Mouse (Mus musculus): Measurements from ENCODE around the gene Lamb1. TPM values are rescaled to one million over a fixed set of nuclear protein-coding genes. Genes with fewer than 3 reads are reported as not detected.

The Lamb1 gene
- total RNA-seq (2014; rRNA removed), result 7.3 TPM in 2 replicates
- polyA plus RNA-seq (2012; rRNA removed), result 2.7 and 2.8 TPM in 2 replicates

GRCm38 (mm10) chr12:31265005-31265721, at the start of gene Lamb1:
Gene Lamb1 (plus strand): TSS chr12:31265234.
- Histone ChIP-seq H3K27me3 (ENCODE audit: control insufficient read depth, insufficient read depth, low read length) (peaks cover 4% of the 10 kb centered on the region; the same call in 1 of the 2 replicates), H3K4me3 (ENCODE audit: insufficient read depth, low read depth, low read length) (peak within 1 kb of the TSS; percentile 35), H3K79me2 (ENCODE audit: control insufficient read depth, insufficient read depth, low read length) (no peaks in the 10 kb centered on the region), H3K27ac (replicated peaks; ENCODE audit: insufficient read depth, low read depth, low read length) (no peak within 1 kb of the TSS), H3K36me3 (ENCODE audit: control insufficient read depth, insufficient read depth, low read length) (no peaks in the 10 kb centered on the region), H3K9ac (ENCODE audit: low read depth, low read length) (no peak within 1 kb of the TSS), H3K4me1 (ENCODE audit: control insufficient read depth, insufficient read depth, low read length) (no peaks in the 10 kb centered on the region; the same call in 1 of the 2 replicates)
- DNase-seq (ENCODE audit: extremely low read depth, low read depth, low spot score), result no peak
- no peak for TF ChIP-seq CTCF (IDR thresholded peaks at IDR 0.05; ENCODE audit: low read depth, low read length)
- TF ChIP-seq POLR2A (IDR thresholded peaks at IDR 0.05; ENCODE audit: extremely low read depth, insufficient read depth, low read length), result no peak
- 4% methylated on average over 39 of the region's 39 CpGs for WGBS

- no peak for DNase-seq (ENCODE audit: extremely low read depth, low read depth, low spot score)
- TF ChIP-seq CTCF (IDR thresholded peaks at IDR 0.05; ENCODE audit: low read depth, low read length), result no peak
Observed at GRCm38 (mm10) chr12:31217232-31217631, 47.8 kb upstream of the Lamb1 start.

GRCm38 (mm10) chr12:31218774-31219173, 46.3 kb upstream of the Lamb1 start:
- peak; percentile 3 for DNase-seq (ENCODE audit: extremely low read depth, low read depth, low spot score)
- H3K79me2 ChIP-seq (ENCODE audit: control insufficient read depth, insufficient read depth, low read length), result no peaks in the 10 kb centered on the region

More at GRCm38 (mm10) chr12:31217232-31217631, 47.8 kb upstream of the Lamb1 start:
- no peaks in the 10 kb centered on the region for H3K27me3 ChIP-seq (ENCODE audit: control insufficient read depth, insufficient read depth, low read length)
- no peak overlapping the region for H3K4me3 ChIP-seq (ENCODE audit: insufficient read depth, low read depth, low read length)
- H3K9ac ChIP-seq (ENCODE audit: low read depth, low read length), result no peak overlapping the region
- 93% methylated on average over 5 of the region's 5 CpGs for WGBS
- H3K79me2 ChIP-seq (ENCODE audit: control insufficient read depth, insufficient read depth, low read length), result no peaks in the 10 kb centered on the region
- no peaks in the 10 kb centered on the region for H3K4me1 ChIP-seq (ENCODE audit: control insufficient read depth, insufficient read depth, low read length)
- H3K27ac ChIP-seq (replicated peaks; ENCODE audit: insufficient read depth, low read depth, low read length), result no peak overlapping the region
- H3K36me3 ChIP-seq (ENCODE audit: control insufficient read depth, insufficient read depth, low read length), result no peaks in the 10 kb centered on the region

GRCm38 (mm10) chr12:31221522-31221921, 43.5 kb upstream of the Lamb1 start:
- TF ChIP-seq POLR2A (IDR thresholded peaks at IDR 0.05; ENCODE audit: extremely low read depth, insufficient read depth, low read length) (no peak), CTCF (IDR thresholded peaks at IDR 0.05; ENCODE audit: low read depth, low read length) (no peak)
- no peaks in the 10 kb centered on the region for H3K27me3 ChIP-seq (ENCODE audit: control insufficient read depth, insufficient read depth, low read length)
- WGBS, result 67% methylated on average over 6 of the region's 6 CpGs
- H3K27ac ChIP-seq (replicated peaks; ENCODE audit: insufficient read depth, low read depth, low read length), result no peak overlapping the region
- no peaks in the 10 kb centered on the region for H3K79me2 ChIP-seq (ENCODE audit: control insufficient read depth, insufficient read depth, low read length)
- DNase-seq (ENCODE audit: extremely low read depth, low read depth, low spot score), result no peak
- H3K36me3 ChIP-seq (ENCODE audit: control insufficient read depth, insufficient read depth, low read length), result no peaks in the 10 kb centered on the region
- H3K9ac ChIP-seq (ENCODE audit: low read depth, low read length), result no peak overlapping the region
- H3K4me3 ChIP-seq (ENCODE audit: insufficient read depth, low read depth, low read length), result no peak overlapping the region
- no peaks in the 10 kb centered on the region for H3K4me1 ChIP-seq (ENCODE audit: control insufficient read depth, insufficient read depth, low read length)

More at GRCm38 (mm10) chr12:31218774-31219173, 46.3 kb upstream of the Lamb1 start:
- Histone ChIP-seq H3K27me3 (ENCODE audit: control insufficient read depth, insufficient read depth, low read length) (no peaks in the 10 kb centered on the region), H3K4me3 (ENCODE audit: insufficient read depth, low read depth, low read length) (no peak overlapping the region), H3K27ac (replicated peaks; ENCODE audit: insufficient read depth, low read depth, low read length) (no peak overlapping the region), H3K36me3 (ENCODE audit: control insufficient read depth, insufficient read depth, low read length) (no peaks in the 10 kb centered on the region), H3K4me1 (ENCODE audit: control insufficient read depth, insufficient read depth, low read length) (no peaks in the 10 kb centered on the region), H3K9ac (ENCODE audit: low read depth, low read length) (no peak overlapping the region)
- TF ChIP-seq POLR2A (IDR thresholded peaks at IDR 0.05; ENCODE audit: extremely low read depth, insufficient read depth, low read length) (no peak), CTCF (IDR thresholded peaks at IDR 0.05; ENCODE audit: low read depth, low read length) (no peak)
- 54% methylated on average over 3 of the region's 3 CpGs for WGBS

GRCm38 (mm10) chr12:31222282-31222681, 42.8 kb upstream of the Lamb1 start:
- Histone ChIP-seq H3K27ac (replicated peaks; ENCODE audit: insufficient read depth, low read depth, low read length) (no peak overlapping the region), H3K4me3 (ENCODE audit: insufficient read depth, low read depth, low read length) (no peak overlapping the region), H3K9ac (ENCODE audit: low read depth, low read length) (no peak overlapping the region), H3K36me3 (ENCODE audit: control insufficient read depth, insufficient read depth, low read length) (no peaks in the 10 kb centered on the region), H3K4me1 (ENCODE audit: control insufficient read depth, insufficient read depth, low read length) (no peaks in the 10 kb centered on the region), H3K27me3 (ENCODE audit: control insufficient read depth, insufficient read depth, low read length) (no peaks in the 10 kb centered on the region), H3K79me2 (ENCODE audit: control insufficient read depth, insufficient read depth, low read length) (no peaks in the 10 kb centered on the region)
- no peak for DNase-seq (ENCODE audit: extremely low read depth, low read depth, low spot score)
- no peak for TF ChIP-seq CTCF (IDR thresholded peaks at IDR 0.05; ENCODE audit: low read depth, low read length)
- TF ChIP-seq POLR2A (IDR thresholded peaks at IDR 0.05; ENCODE audit: extremely low read depth, insufficient read depth, low read length), result no peak
- 35% methylated on average over 2 of the region's 2 CpGs for WGBS

- no peaks in the 10 kb centered on the region for H3K27me3 ChIP-seq (ENCODE audit: control insufficient read depth, insufficient read depth, low read length)
- H3K36me3 ChIP-seq (ENCODE audit: control insufficient read depth, insufficient read depth, low read length), result no peaks in the 10 kb centered on the region
- no peak overlapping the region for H3K4me3 ChIP-seq (ENCODE audit: insufficient read depth, low read depth, low read length)
- 39% methylated on average over 3 of the region's 3 CpGs for WGBS
- TF ChIP-seq POLR2A (IDR thresholded peaks at IDR 0.05; ENCODE audit: extremely low read depth, insufficient read depth, low read length) (no peak), CTCF (IDR thresholded peaks at IDR 0.05; ENCODE audit: low read depth, low read length) (no peak)
- no peaks in the 10 kb centered on the region for H3K79me2 ChIP-seq (ENCODE audit: control insufficient read depth, insufficient read depth, low read length)
- H3K4me1 ChIP-seq (ENCODE audit: control insufficient read depth, insufficient read depth, low read length), result no peaks in the 10 kb centered on the region
- no peak overlapping the region for H3K27ac ChIP-seq (replicated peaks; ENCODE audit: insufficient read depth, low read depth, low read length)
- DNase-seq (ENCODE audit: extremely low read depth, low read depth, low spot score), result no peak
- H3K9ac ChIP-seq (ENCODE audit: low read depth, low read length), result no peak overlapping the region
Observed at GRCm38 (mm10) chr12:31222741-31223140, 42.3 kb upstream of the Lamb1 start.
